Mouse (Mus musculus) liver, embryonic 13.5 days (tissue): ENCODE data around the gene Pip4k2a. TPM values are rescaled to one million over a fixed set of nuclear protein-coding genes. Genes with fewer than 3 reads are reported as not detected.

Source experiments
- ATAC-seq: fragments of 200-750 bp; cut with Nextera tagmentation; 2 replicates; pipeline ENCODE4 v1.8.0; 2017; ENCODE audit warnings: low read depth, mild to moderate bottlenecking, moderate number of reproducible peaks, moderate library complexity
- DNase-seq: peaks from one replicate; pipeline ENCODE4 v3.0.0; 2022
- H3K27ac ChIP-seq: fragments of 300-500 bp; sonication (generic); 2 replicates; pipeline ENCODE4 v1.5.1; 2015; ENCODE audit warnings: moderate library complexity, mild to moderate bottlenecking, inconsistent platforms
- H3K27me3 ChIP-seq: fragments of 300-500 bp; sonication (generic); 2 replicates; pipeline ENCODE4 v1.6.1; 2015; ENCODE audit warnings: mild to moderate bottlenecking, inconsistent platforms
- H3K36me3 ChIP-seq: fragments of 300-500 bp; sonication (generic); 2 replicates; pipeline ENCODE4 v1.6.1; 2015; ENCODE audit warnings: mild to moderate bottlenecking, inconsistent platforms
- H3K4me1 ChIP-seq: fragments of 300-500 bp; sonication (generic); replicated peaks from 2 replicates; pipeline ENCODE4 v1.6.1; 2015; ENCODE audit warnings: inconsistent platforms
- H3K4me2 ChIP-seq: fragments of 300-500 bp; sonication (generic); 2 replicates; pipeline ENCODE4 v1.6.1; 2015; ENCODE audit warnings: inconsistent platforms, mild to moderate bottlenecking, moderate library complexity
- H3K4me3 ChIP-seq: fragments of 300-500 bp; sonication (generic); replicated peaks from 2 replicates; pipeline ENCODE4 v1.5.1; 2015; ENCODE audit warnings: mild to moderate bottlenecking, inconsistent platforms
- H3K9ac ChIP-seq: fragments of 300-500 bp; sonication (generic); 2 replicates; pipeline ENCODE4 v1.6.1; 2015; ENCODE audit warnings: mild to moderate bottlenecking, inconsistent platforms
- H3K9me3 ChIP-seq: fragments of 300-500 bp; sonication (generic); replicated peaks from 2 replicates; pipeline ENCODE4 v1.6.1; 2016; ENCODE audit warnings: inconsistent platforms
- WGBS: fragments of 180-500 bp; shearing (Covaris S2); methylation state at CpG from one replicate; pipeline ENCODE4 v1.1.7; 2015; ENCODE audit not compliant: insufficient replicate concordance; 5-methylcytosine and 5-hydroxymethylcytosine counted together
- polyA plus RNA-seq: library from polyadenylated mRNA; unstranded; fragments of >200 nt; fragmentation: Nextera tagmentation; extraction: Ambion mirVana; gene quantifications from 2 replicates; pipeline ENCODE4 v1.2.1, GENCODE M21; 2015

Gene Pip4k2a
- polyA plus RNA-seq, 1 experiment from 2014 or later = 15.8 TPM

- DNase-seq (no peak), ATAC-seq (no peak)
- no peak overlapping the region for H3K9ac ChIP-seq
- peaks cover 12% of the 10 kb centered on the region; the same call in 1 of the 2 replicates for H3K36me3 ChIP-seq
- no peak overlapping the region for H3K27ac ChIP-seq
- H3K4me3 ChIP-seq = no peak overlapping the region
- H3K4me1 ChIP-seq = peaks cover 28% of the 10 kb centered on the region
- 80% methylated on average over 10 of the region's 10 CpGs for WGBS
- H3K27me3 ChIP-seq = no peaks in the 10 kb centered on the region
- no peaks in the 10 kb centered on the region for H3K9me3 ChIP-seq
- H3K4me2 ChIP-seq = no peak overlapping the region
These were observed 105.9 kb downstream of the Pip4k2a start for GRCm38 (mm10) chr2:18891991-18892537.

- Histone ChIP-seq H3K27me3 (no peaks in the 10 kb centered on the region), H3K9ac (no peak overlapping the region), H3K36me3 (peaks cover 12% of the 10 kb centered on the region; the same call in 1 of the 2 replicates), H3K27ac (no peak overlapping the region), H3K4me3 (no peak overlapping the region), H3K4me2 (no peak overlapping the region), H3K4me1 (peaks cover 26% of the 10 kb centered on the region), H3K9me3 (no peaks in the 10 kb centered on the region)
- WGBS = 53% methylated on average over 11 of the region's 11 CpGs
- DNase-seq (no peak), ATAC-seq (no peak)
These were observed 107.5 kb downstream of the Pip4k2a start for GRCm38 (mm10) chr2:18890227-18891001.

DNA sequence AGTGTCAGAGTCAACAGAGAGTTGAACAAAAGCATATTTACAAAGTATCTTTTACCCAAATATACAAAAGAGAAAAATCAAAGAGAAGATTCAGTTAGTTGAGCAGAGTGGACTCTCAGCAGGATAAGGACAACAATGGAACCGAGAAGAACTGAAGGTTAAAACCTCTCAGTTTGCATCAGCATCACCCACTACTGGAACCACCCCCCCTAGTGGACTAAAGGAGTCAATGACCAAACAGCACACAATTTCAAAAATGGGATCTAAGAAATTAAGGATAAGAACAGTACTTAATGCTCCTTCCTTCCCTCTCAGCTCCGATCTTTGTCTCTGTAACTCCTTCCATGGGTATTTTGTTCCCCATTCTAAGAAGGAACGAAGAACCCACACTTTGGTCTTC lies 113.6 kb downstream of the Pip4k2a start:
- 76% methylated on average over 3 of the region's 3 CpGs for WGBS
- Histone ChIP-seq H3K4me3 (no peak overlapping the region), H3K27me3 (no peaks in the 10 kb centered on the region), H3K4me1 (no peaks in the 10 kb centered on the region), H3K36me3 (peaks cover 12% of the 10 kb centered on the region; the same call in 1 of the 2 replicates), H3K9me3 (no peaks in the 10 kb centered on the region), H3K4me2 (no peak overlapping the region), H3K27ac (no peak overlapping the region), H3K9ac (no peak overlapping the region)
- DNase-seq = no peak
- no peak for ATAC-seq

DNA sequence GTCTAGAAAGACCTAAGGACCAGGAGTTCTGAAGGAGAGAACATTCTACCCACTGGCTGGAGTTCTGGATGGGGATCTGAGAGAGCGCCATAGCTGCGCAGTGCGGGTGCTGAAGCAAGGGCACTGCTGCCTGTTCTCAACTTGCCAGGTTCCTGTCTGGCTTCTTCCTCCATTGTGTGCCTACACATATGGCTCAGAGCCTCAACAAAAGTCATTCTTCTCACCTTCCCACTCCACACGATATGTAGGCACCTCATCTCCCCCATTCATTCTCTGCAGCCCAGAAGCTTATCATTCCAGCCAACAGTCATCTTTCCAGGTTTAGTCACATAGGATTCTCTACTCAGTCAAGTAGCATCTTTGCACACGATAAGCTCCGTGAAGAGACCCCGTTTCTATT lies 123.3 kb downstream of the Pip4k2a start:
- ATAC-seq (no peak), DNase-seq (no peak)
- no peak overlapping the region for H3K9ac ChIP-seq
- H3K4me3 ChIP-seq = no peak overlapping the region
- no peak overlapping the region for H3K4me2 ChIP-seq
- H3K4me1 ChIP-seq = peaks cover 34% of the 10 kb centered on the region
- no peaks in the 10 kb centered on the region for H3K9me3 ChIP-seq
- 86% methylated on average over 7 of the region's 7 CpGs for WGBS
- no peaks in the 10 kb centered on the region for H3K27me3 ChIP-seq
- peaks cover 21% of the 10 kb centered on the region for H3K36me3 ChIP-seq
- no peak overlapping the region for H3K27ac ChIP-seq

DNA sequence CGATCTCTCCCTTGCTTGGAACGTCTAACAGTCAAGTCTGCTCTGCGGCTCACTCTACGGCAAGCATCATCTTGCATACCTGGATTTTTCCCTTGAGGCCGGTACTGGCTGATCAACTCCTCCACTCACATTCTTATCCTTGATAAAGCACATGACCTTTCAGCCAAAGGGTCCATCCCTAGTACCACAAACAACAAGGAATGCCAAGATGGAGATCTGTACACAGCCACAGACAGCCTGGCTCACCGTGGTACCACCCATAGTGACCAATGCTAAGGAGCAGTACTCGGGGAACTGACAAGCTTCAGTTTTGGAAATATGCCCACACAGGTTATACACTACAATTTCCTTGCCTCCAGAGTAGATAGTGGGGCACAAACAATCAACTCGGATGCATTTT lies 123.9 kb downstream of the Pip4k2a start:
- no peak overlapping the region for H3K4me2 ChIP-seq
- WGBS = 86% methylated on average over 8 of the region's 8 CpGs
- H3K9ac ChIP-seq = no peak overlapping the region
- no peak overlapping the region for H3K4me3 ChIP-seq
- no peak for DNase-seq
- no peak overlapping the region for H3K27ac ChIP-seq
- no peak for ATAC-seq
- no peaks in the 10 kb centered on the region for H3K27me3 ChIP-seq
- peaks cover 21% of the 10 kb centered on the region for H3K36me3 ChIP-seq
- peaks cover 40% of the 10 kb centered on the region for H3K4me1 ChIP-seq
- H3K9me3 ChIP-seq = no peaks in the 10 kb centered on the region

GRCm38 (mm10) chr2:18873440-18873839 lies 124.5 kb downstream of the Pip4k2a start:
- 78% methylated on average over 3 of the region's 3 CpGs for WGBS
- Histone ChIP-seq H3K9ac (no peak overlapping the region), H3K36me3 (peaks cover 21% of the 10 kb centered on the region), H3K9me3 (no peaks in the 10 kb centered on the region), H3K4me1 (peaks cover 46% of the 10 kb centered on the region), H3K4me2 (no peak overlapping the region), H3K4me3 (no peak overlapping the region), H3K27me3 (no peaks in the 10 kb centered on the region), H3K27ac (no peak overlapping the region)
- DNase-seq = no peak
- ATAC-seq = no peak

GRCm38 (mm10) chr2:18872797-18873196 lies 125.1 kb downstream of the Pip4k2a start:
- Histone ChIP-seq H3K4me1 (peaks cover 51% of the 10 kb centered on the region), H3K4me3 (no peak overlapping the region), H3K9me3 (no peaks in the 10 kb centered on the region), H3K36me3 (peaks cover 21% of the 10 kb centered on the region), H3K27ac (peak overlapping the region; percentile 40; the same call in 1 of the 2 replicates), H3K4me2 (no peak overlapping the region), H3K27me3 (no peaks in the 10 kb centered on the region), H3K9ac (no peak overlapping the region)
- ATAC-seq (peak; percentile 14; the same call in 1 of the 2 replicates), DNase-seq (peak; percentile 65)
- 5% methylated on average over 2 of the region's 2 CpGs for whole genome bisulfite sequencing

DNA sequence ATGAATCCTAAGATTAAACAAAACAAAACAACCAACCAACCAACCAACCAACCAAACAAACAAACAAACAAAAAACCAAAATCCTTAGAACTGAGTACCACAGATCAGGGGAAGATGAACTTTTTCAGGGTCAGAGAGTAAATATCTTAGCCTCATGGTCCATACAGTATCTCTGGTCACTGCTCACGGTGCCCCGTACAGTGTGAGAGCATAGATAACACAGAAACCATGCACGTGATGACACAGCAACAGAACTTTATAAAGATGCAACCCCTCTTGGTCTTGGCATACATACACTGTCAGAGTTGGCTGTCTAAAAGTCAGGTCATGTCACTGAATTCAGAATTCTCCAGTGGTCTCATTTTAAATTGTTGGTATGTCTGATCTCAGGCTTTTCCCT lies 126.8 kb downstream of the Pip4k2a start:
- peaks cover 68% of the 10 kb centered on the region for H3K4me1 ChIP-seq
- peak overlapping the region; percentile 91 for H3K27ac ChIP-seq
- ATAC-seq (peak; percentile 98), DNase-seq (peak; percentile 69)
- 0 out of 2 replicates have a peak overlapping the region, but pooled peaks have one; percentile 15 for H3K4me3 ChIP-seq
- H3K36me3 ChIP-seq = peaks cover 15% of the 10 kb centered on the region; the same call in 1 of the 2 replicates
- H3K9ac ChIP-seq = peak overlapping the region; percentile 68
- peak overlapping the region; percentile 45 for H3K4me2 ChIP-seq
- no peaks in the 10 kb centered on the region for H3K27me3 ChIP-seq
- 19% methylated on average over 3 of the region's 3 CpGs for WGBS
- H3K9me3 ChIP-seq = no peaks in the 10 kb centered on the region

GRCm38 (mm10) chr2:18867069-18867468 lies 130.9 kb downstream of the Pip4k2a start:
- Histone ChIP-seq H3K4me3 (no peak overlapping the region), H3K9me3 (no peaks in the 10 kb centered on the region), H3K4me2 (peak overlapping the region; percentile 36), H3K27me3 (no peaks in the 10 kb centered on the region), H3K9ac (peak overlapping the region; percentile 48), H3K27ac (peak overlapping the region; percentile 72), H3K4me1 (peaks cover 71% of the 10 kb centered on the region), H3K36me3 (peaks cover 32% of the 10 kb centered on the region)
- WGBS = 43% methylated on average over 2 of the region's 2 CpGs
- peak; percentile 66 for ATAC-seq
- DNase-seq = peak; percentile 42

DNA sequence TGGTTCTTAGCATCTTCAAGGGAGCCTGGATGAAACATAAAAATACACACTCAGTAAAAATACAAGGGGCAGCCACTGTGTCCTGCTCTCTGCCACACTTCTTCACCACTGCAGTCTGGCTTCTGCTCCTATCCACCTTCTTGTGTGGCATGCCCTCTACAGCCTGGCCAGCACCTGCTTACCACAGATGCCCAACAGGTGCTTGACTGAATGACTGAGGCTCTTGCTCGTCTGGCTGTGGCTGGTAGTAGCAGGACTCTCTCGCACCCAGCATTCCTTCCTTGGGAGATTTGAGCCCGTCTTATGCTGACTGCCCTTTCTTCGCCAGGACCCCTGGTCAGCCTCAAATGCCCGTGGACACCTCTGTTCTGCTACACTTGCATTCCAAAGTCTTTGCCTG lies 133.2 kb downstream of the Pip4k2a start:
- Histone ChIP-seq H3K9me3 (no peaks in the 10 kb centered on the region), H3K27me3 (no peaks in the 10 kb centered on the region), H3K4me2 (no peak overlapping the region), H3K4me3 (no peak overlapping the region), H3K27ac (no peak overlapping the region; the same call in 1 of the 2 replicates), H3K9ac (no peak overlapping the region), H3K36me3 (peaks cover 30% of the 10 kb centered on the region), H3K4me1 (peaks cover 66% of the 10 kb centered on the region)
- WGBS = 83% methylated on average over 5 of the region's 5 CpGs
- ATAC-seq = no peak
- no peak for DNase-seq

DNA sequence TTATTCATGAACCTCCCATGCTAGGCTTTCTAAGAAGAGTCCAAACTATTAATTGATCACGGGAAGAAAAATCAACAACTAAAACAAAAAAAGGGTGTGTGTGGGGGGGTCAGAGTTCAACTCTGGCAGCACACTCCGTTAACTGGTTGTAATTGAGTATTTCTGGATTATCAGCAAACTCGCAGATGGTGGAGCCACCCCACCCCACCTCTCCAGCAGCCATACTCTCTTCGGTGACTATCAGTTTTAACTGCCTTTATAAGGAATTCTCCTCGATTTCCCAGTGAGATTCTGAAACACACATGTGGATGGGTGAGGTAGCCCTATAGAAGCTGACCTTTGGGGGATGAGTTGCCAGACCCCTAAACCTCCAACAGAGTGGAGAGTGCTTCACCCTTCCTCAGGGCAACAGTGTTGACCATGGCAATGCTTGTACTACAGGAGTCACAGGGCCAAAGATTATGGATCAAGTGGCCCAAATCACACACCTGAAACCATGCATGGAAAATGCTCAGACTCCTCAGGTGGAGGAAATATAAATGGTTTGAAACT lies 136.2 kb downstream of the Pip4k2a start:
- 18% methylated on average over 5 of the region's 5 CpGs for WGBS
- H3K27ac ChIP-seq = peak overlapping the region; percentile 78

More for the DNA sequence above, 136.2 kb downstream of the Pip4k2a start:
- peak overlapping the region; percentile 48 for H3K4me2 ChIP-seq
- DNase-seq = peak; percentile 63
- peaks cover 37% of the 10 kb centered on the region for H3K4me1 ChIP-seq
- ATAC-seq = peak; percentile 98
- H3K4me3 ChIP-seq = no peak overlapping the region
- no peaks in the 10 kb centered on the region for H3K9me3 ChIP-seq
- peaks cover 30% of the 10 kb centered on the region for H3K36me3 ChIP-seq
- H3K27me3 ChIP-seq = no peaks in the 10 kb centered on the region
- H3K9ac ChIP-seq = peak overlapping the region; percentile 22; the same call in 1 of the 2 replicates
